Mouse (Mus musculus) lung, postnatal 0 days (tissue): ENCODE measurements at regions not wholly inside any gene's neighbourhood (a gene's known extent, or its start where the extent isn't known, plus 50 kb on each side); places are given as distances from the start of the nearest gene placed in this dataset.

Experiments used
- CTCF ChIP-seq: IDR thresholded peaks from 2 replicates; pipeline ENCODE4 v1.5.1; 2016; ENCODE audit warnings: antibody characterized with exemption, mild to moderate bottlenecking
- EP300 ChIP-seq: IDR thresholded peaks from 2 replicates; pipeline ENCODE4 v1.6.1; 2016; ENCODE audit warnings: antibody characterized with exemption, mild to moderate bottlenecking, control low read depth

GRCm38 (mm10) chr3:38776743-38777366, 109.9 kb upstream of the Fat4 start:
- no peak for TF ChIP-seq EP300
- TF ChIP-seq CTCF: no peak
